Mouse (Mus musculus) heart, adult 2 months (tissue): ENCODE data around the gene Depdc1b. TPM values are rescaled to one million over a fixed set of nuclear protein-coding genes. Genes with fewer than 3 reads are reported as not detected.

Source experiments
- DNase-seq, 2 experiments: peaks; one replicate each; pipeline ENCODE4 v3.0.0; 2021
- H3K27ac ChIP-seq: fragments of 200-600 bp; 2 replicates; pipeline ENCODE4 v1.8.1; 2022
- H3K27me3 ChIP-seq: fragments of 200-500 bp; 2 replicates; pipeline ENCODE4 v1.6.1; 2012; ENCODE audit warnings: mild to moderate bottlenecking, low read length, inconsistent platforms, mixed read lengths; ENCODE audit not compliant: control insufficient read depth, insufficient read depth
- H3K36me3 ChIP-seq: fragments of 200-500 bp; 2 replicates; pipeline ENCODE4 v1.6.1; 2012; ENCODE audit warnings: low read length, inconsistent platforms; ENCODE audit not compliant: control insufficient read depth, insufficient read depth
- H3K4me1 ChIP-seq: fragments of 200-500 bp; 2 replicates; pipeline ENCODE4 v1.6.1; 2011; ENCODE audit warnings: low read length; ENCODE audit not compliant: control insufficient read depth, insufficient read depth
- H3K4me3 ChIP-seq: fragments of 200-600 bp; 2 replicates; pipeline ENCODE4 v1.8.1; 2022
- H3K79me2 ChIP-seq: fragments of 200-500 bp; replicated peaks from 2 replicates; pipeline ENCODE4 v1.6.1; 2012; ENCODE audit warnings: mild to moderate bottlenecking, inconsistent platforms, low read length, moderate library complexity, mixed read lengths; ENCODE audit not compliant: control insufficient read depth, insufficient read depth
- H3K9ac ChIP-seq: fragments of 200-500 bp; 2 replicates; pipeline ENCODE4 v1.6.1; 2012; ENCODE audit warnings: low read depth, mild to moderate bottlenecking, control low read depth, inconsistent platforms, low read length, mixed read lengths
- CTCF ChIP-seq: fragments of 200-600 bp; IDR thresholded peaks from 2 replicates; pipeline ENCODE4 v1.8.1; 2022; ENCODE audit warnings: antibody characterized with exemption, mild to moderate bottlenecking, moderate library complexity
- EP300 ChIP-seq: fragments of 200-500 bp; IDR thresholded peaks from 2 replicates; pipeline ENCODE4 v1.6.1; 2011; ENCODE audit warnings: low read depth, low read length, control low read depth; ENCODE audit not compliant: insufficient read depth
- POLR2A ChIP-seq: fragments of 200-500 bp; IDR thresholded peaks from 2 replicates; pipeline ENCODE4 v1.6.1; 2011; ENCODE audit warnings: mild to moderate bottlenecking, low read depth, low read length, control low read depth; ENCODE audit not compliant: insufficient read depth
- WGBS: fragments of 180-500 bp; shearing (Covaris S2); methylation state at CpG from one replicate; pipeline ENCODE4 v1.1.7; 2018; 5-methylcytosine and 5-hydroxymethylcytosine counted together
- intact Hi-C: fragments of 180-260 bp; cut with DNase I; formaldehyde crosslinking; loops from one replicate; pipeline ENCODE4 v1.15.1; 2025
- polyA plus RNA-seq: library from polyadenylated mRNA; depleted of rRNA; stranded (reverse); fragments of >200 nt; gene quantifications from 2 replicates; pipeline ENCODE4 v1.2.3, GENCODE M21; 2012
- total RNA-seq, 2 experiments: library from RNA; stranded (reverse); gene quantifications; 2 replicates each; pipeline ENCODE4 v1.2.3; 2021

Depdc1b gene
- total and polyA plus RNA-seq, 3 experiments, result 0.14 to 0.36 (median 0.34) TPM

DNA sequence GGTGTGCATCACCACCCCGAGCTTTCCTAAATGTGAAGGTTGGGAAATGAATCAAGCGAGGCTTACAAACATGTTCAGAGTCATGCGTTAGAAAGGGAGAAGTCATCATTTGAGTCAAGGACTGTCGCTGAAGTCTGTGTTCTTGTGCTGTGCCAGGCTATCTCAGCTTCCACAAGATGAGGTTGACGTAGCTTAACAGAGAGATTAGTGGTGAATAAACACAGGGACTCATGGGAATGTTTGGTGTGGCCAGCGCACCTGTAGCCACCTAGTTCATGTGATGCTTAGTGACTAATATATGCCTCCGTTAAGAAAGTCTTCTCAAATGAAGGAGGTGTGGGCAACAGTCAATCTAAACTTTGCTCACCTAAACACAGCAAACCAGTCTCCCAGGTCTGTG, 10.9 kb downstream of the Depdc1b start:
- Histone ChIP-seq H3K9ac (no peak overlapping the region), H3K27me3 (no peaks in the 10 kb centered on the region; the same call in 1 of the 2 replicates), H3K27ac (no peak overlapping the region), H3K36me3 (no peaks in the 10 kb centered on the region), H3K4me1 (no peaks in the 10 kb centered on the region), H3K79me2 (no peaks in the 10 kb centered on the region), H3K4me3 (no peak overlapping the region)
- WGBS, result 92% methylated on average over 7 of the region's 7 CpGs
- intact Hi-C loops, result loop anchor here (5.0 kb wide), 1 partner anchor 115 kb away; the partner anchor contains the start of gene Elovl7
- no peak for DNase-seq
- no peak for TF ChIP-seq EP300
- no peak for TF ChIP-seq POLR2A
- no peak for TF ChIP-seq CTCF

DNA sequence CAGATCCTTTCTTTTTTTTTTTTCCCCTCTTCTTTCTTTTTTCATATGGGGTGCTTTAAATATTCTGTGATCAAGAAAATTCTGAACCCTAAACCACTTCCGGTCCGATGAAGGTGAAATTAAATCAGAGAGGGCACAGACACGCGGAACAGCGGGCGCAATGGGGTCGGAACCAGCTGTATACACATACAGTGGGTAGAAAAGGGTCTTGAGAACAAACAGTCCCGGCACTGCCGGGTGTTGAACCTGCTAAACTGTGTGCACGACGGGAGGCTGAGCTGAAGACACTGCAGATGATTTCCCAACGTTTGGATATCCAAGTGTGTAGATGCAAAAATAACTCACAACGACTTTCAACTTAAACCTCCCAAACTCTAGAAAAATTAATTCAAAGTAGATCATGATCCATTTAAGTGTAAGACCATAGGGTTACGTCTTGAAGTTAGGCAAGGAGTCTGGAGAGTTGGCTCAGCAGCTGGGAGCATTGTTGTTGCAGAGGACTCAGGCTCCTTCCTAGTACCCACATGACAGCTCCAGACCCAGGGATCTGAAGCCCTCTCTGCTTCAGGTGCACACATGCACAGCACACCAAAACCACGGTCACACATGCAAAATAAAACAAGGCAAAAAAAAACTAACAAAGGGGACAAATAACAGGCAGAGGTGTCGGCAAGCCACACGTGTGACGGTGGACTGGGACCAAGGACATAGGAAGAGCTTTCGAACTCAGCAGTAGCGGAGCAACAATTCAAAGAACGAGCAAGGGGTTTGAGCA, 12.5 kb downstream of the Depdc1b start:
- 93% methylated on average over 21 of the region's 21 CpGs for WGBS
- intact Hi-C loops, result loop anchor here (1.0 to 5.0 kb wide), 3 partner anchors 116 to 168 kb away; partner anchors contain the start of gene Elovl7
- no peak for DNase-seq
- Histone ChIP-seq H3K4me3 (no peak overlapping the region), H3K9ac (no peak overlapping the region), H3K27ac (no peak overlapping the region), H3K79me2 (no peaks in the 10 kb centered on the region), H3K4me1 (no peaks in the 10 kb centered on the region), H3K36me3 (no peaks in the 10 kb centered on the region), H3K27me3 (no peaks in the 10 kb centered on the region; the same call in 1 of the 2 replicates)
- TF ChIP-seq POLR2A, result no peak
- no peak for TF ChIP-seq EP300
- TF ChIP-seq CTCF, result no peak

GRCm38 (mm10) chr13:108329693-108330092, 13.6 kb downstream of the Depdc1b start:
- Histone ChIP-seq H3K4me3 (no peak overlapping the region), H3K4me1 (no peaks in the 10 kb centered on the region), H3K9ac (no peak overlapping the region), H3K27me3 (no peaks in the 10 kb centered on the region; the same call in 1 of the 2 replicates), H3K36me3 (no peaks in the 10 kb centered on the region), H3K27ac (no peak overlapping the region), H3K79me2 (no peaks in the 10 kb centered on the region)
- WGBS, result 61% methylated on average over 3 of the region's 3 CpGs
- TF ChIP-seq CTCF (peak; percentile 83), POLR2A (no peak)
- DNase-seq, result no peak
- intact Hi-C loops, result loop anchor here (1.0 to 5.0 kb wide), 2 partner anchors 117 to 138 kb away; partner anchors contain the start of gene Elovl7

- TF ChIP-seq EP300 (no peak), CTCF (no peak), POLR2A (no peak)
- H3K36me3 ChIP-seq, result no peaks in the 10 kb centered on the region
- DNase-seq, result no peak
- 48% methylated on average over 15 of the region's 15 CpGs for WGBS
- H3K27me3 ChIP-seq, result no peaks in the 10 kb centered on the region
- no peak overlapping the region for H3K4me3 ChIP-seq
- no peak overlapping the region for H3K27ac ChIP-seq
- no peak overlapping the region for H3K9ac ChIP-seq
- H3K79me2 ChIP-seq, result no peaks in the 10 kb centered on the region
- H3K4me1 ChIP-seq, result no peaks in the 10 kb centered on the region; the same call in 1 of the 2 replicates
- intact Hi-C loops, result no loop called here
Measured at GRCm38 (mm10) chr13:108335257-108336003, 19.3 kb downstream of the Depdc1b start.

DNA sequence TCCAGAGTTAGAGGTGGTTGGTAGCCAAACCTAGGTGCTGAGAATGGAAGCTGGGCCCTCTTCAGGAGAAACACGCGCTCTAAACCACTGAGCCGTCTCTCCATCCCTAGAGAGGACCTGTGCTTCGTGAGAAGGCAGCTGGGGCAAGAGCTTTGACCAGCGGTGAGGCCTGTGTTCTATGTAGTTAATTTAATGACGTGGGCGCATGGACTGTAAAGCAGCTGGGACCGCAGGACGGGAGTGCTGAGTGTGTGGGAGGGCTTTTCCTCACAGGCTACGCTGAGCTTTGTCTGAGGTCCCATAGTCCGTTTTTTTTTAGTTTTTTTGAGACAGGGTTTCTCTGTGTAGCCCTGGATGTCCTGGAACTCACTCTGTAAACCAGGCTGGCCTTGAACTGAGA, 20.1 kb downstream of the Depdc1b start:
- Histone ChIP-seq H3K79me2 (no peaks in the 10 kb centered on the region), H3K27me3 (no peaks in the 10 kb centered on the region), H3K36me3 (no peaks in the 10 kb centered on the region), H3K4me3 (no peak overlapping the region), H3K4me1 (no peaks in the 10 kb centered on the region; the same call in 1 of the 2 replicates), H3K27ac (no peak overlapping the region), H3K9ac (no peak overlapping the region)
- intact Hi-C loops, result no loop called here
- no peak for DNase-seq
- TF ChIP-seq CTCF, result no peak
- no peak for TF ChIP-seq EP300
- TF ChIP-seq POLR2A, result no peak
- WGBS, result 80% methylated on average over 11 of the region's 11 CpGs
